Mouse (Mus musculus): ENCODE data around the gene Bmp7. TPM values are rescaled to one million over a fixed set of nuclear protein-coding genes. Genes with fewer than 3 reads are reported as not detected.

Bmp7 gene
- polyA plus RNA-seq, 1 experiment: 1.6 TPM

GRCm38 (mm10) chr2:172900954-172901701, 39.0 kb downstream of the Bmp7 start:
- H3K27ac ChIP-seq (ENCODE audit: insufficient read depth, low read length): no peak overlapping the region
- DNase-seq (ENCODE audit: low read depth in 1 of 2, low spot score in 2 of 2): no peak
- no peak overlapping the region for H3K4me3 ChIP-seq (ENCODE audit: extremely low read depth, insufficient read depth, insufficient read length)
- H3K4me1 ChIP-seq (ENCODE audit: control insufficient read depth, insufficient read depth, insufficient read length): no peaks in the 10 kb centered on the region
- H3K27me3 ChIP-seq (ENCODE audit: control insufficient read depth, insufficient read depth, low read length): no peaks in the 10 kb centered on the region
- 60% methylated on average over 10 of the region's 10 CpGs for WGBS
- TF ChIP-seq POLR2A (IDR thresholded peaks at IDR 0.05; ENCODE audit: low read depth, low read length) (no peak), CTCF (IDR thresholded peaks at IDR 0.05; ENCODE audit: extremely low read depth, insufficient read depth, insufficient read length, insufficient replicate concordance) (no peak)
- H3K36me3 ChIP-seq (ENCODE audit: control insufficient read depth, insufficient read depth, low read length): no peaks in the 10 kb centered on the region

DNA sequence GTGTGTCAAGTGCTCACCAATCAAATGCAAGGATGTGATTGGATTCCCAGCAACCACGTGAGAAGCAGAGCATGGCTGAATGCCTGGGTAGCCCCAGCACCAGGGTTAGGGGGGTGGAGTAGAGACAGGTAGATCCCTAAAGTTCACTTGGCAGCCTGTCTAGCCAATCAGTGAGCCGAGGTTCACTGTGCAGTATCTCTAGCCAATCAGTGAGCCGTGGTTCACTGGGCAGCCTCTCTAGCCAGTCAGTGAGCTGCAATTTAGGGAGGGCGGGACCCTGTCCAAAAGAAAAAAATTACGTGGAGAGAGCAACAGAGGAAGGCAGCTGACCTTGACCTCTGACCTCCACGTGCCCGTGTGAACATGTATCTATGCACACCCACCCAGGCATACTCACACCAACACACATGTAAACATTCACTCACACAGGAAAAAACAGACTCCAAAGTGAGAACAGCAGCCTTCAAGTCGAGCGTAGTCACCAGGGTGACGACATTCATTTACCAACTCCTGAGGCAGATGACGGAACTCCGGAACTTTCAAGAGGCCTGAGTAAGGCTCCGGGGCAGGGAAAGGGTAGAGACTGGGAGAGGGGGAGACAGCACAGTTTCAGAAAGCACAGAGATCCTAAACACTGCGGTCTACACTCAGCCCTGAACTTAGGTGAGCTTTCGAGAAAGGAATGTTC, 50.2 kb downstream of the Bmp7 start:
- no peak for DNase-seq (ENCODE audit: low read depth in 1 of 2, low spot score in 2 of 2)
- Histone ChIP-seq H3K27ac (ENCODE audit: insufficient read depth, low read length) (no peak overlapping the region), H3K36me3 (ENCODE audit: control insufficient read depth, insufficient read depth, low read length) (no peaks in the 10 kb centered on the region), H3K27me3 (ENCODE audit: control insufficient read depth, insufficient read depth, low read length) (no peaks in the 10 kb centered on the region), H3K4me1 (ENCODE audit: control insufficient read depth, insufficient read depth, insufficient read length) (no peaks in the 10 kb centered on the region), H3K4me3 (ENCODE audit: extremely low read depth, insufficient read depth, insufficient read length) (no peak overlapping the region)
- 76% methylated on average over 15 of the region's 15 CpGs for WGBS
- TF ChIP-seq POLR2A (IDR thresholded peaks at IDR 0.05; ENCODE audit: low read depth, low read length) (no peak), CTCF (IDR thresholded peaks at IDR 0.05; ENCODE audit: extremely low read depth, insufficient read depth, insufficient read length, insufficient replicate concordance) (no peak)

DNA sequence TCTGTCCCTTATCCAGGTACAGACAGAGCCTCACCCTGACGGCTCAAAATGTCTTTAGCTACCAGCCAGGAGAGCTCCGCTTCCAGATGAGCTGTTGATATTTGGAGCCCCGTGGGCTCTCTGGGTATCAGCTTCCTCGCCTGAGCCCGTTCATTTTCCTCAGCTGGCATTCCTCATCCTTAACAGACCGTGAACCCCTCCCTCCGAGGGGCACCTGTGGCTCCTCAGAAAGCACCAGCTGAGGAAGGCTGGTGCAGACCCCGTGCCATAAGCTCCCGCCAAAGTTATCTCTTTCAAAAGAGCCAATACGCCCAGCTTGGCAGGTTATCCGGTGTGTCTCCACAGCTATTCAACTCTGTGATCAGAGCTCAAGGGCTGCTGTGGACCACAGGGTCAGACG, 50.9 kb downstream of the Bmp7 start:
- H3K36me3 ChIP-seq (ENCODE audit: control insufficient read depth, insufficient read depth, low read length): no peaks in the 10 kb centered on the region
- no peak overlapping the region for H3K4me3 ChIP-seq (ENCODE audit: extremely low read depth, insufficient read depth, insufficient read length)
- DNase-seq (ENCODE audit: low read depth in 1 of 2, low spot score in 2 of 2): no peak
- H3K4me1 ChIP-seq (ENCODE audit: control insufficient read depth, insufficient read depth, insufficient read length): no peaks in the 10 kb centered on the region
- H3K27me3 ChIP-seq (ENCODE audit: control insufficient read depth, insufficient read depth, low read length): no peaks in the 10 kb centered on the region
- H3K27ac ChIP-seq (ENCODE audit: insufficient read depth, low read length): no peak overlapping the region
- WGBS: 88% methylated on average over 12 of the region's 12 CpGs
- TF ChIP-seq CTCF (IDR thresholded peaks at IDR 0.05; ENCODE audit: extremely low read depth, insufficient read depth, insufficient read length, insufficient replicate concordance) (no peak), POLR2A (IDR thresholded peaks at IDR 0.05; ENCODE audit: low read depth, low read length) (no peak)

DNA sequence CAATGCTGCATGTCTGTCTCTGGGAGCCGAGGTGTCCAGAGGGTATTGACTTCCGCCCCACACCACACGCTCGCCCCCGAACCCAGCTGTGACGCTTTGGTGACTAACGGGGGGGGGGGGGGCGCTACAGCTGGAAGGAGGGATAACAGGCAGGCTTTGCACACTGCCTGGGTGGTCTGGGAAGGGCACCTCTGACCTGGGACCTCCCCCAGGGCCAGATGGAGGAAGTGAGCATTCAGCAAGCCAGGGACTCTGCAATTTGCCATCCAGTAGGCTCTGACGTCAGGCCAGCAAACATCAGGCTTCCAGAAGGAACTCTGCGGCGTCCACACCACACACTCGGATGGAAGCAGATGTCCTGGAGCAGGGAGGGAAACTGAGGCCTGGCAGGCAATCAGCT, 52.0 kb downstream of the Bmp7 start:
- TF ChIP-seq POLR2A (IDR thresholded peaks at IDR 0.05; ENCODE audit: low read depth, low read length) (no peak), CTCF (IDR thresholded peaks at IDR 0.05; ENCODE audit: extremely low read depth, insufficient read depth, insufficient read length, insufficient replicate concordance) (no peak)
- no peak for DNase-seq (ENCODE audit: low read depth in 1 of 2, low spot score in 2 of 2)
- 73% methylated on average over 12 of the region's 12 CpGs for WGBS

DNA sequence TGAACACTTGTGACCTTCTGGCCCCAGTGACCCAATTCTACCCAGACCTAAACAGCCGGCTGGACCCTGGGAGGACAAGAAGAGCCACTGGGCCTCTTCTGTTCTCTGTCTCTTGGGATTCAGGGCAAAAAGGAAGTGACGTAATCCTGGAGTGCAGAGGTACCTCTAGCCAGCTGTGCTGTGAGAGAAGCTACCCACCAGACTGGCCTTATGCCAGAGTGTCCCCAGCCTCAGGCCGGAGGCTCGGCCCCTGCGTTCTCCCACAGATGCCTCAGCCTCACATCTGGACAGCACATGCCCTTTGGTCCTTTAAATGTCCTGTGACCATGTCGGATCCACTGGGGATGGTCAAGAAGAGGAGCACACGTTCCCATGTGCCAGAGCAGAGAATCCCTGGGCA, 54.3 kb downstream of the Bmp7 start:
- WGBS: 74% methylated on average over 7 of the region's 7 CpGs
- TF ChIP-seq POLR2A (IDR thresholded peaks at IDR 0.05; ENCODE audit: low read depth, low read length) (no peak), CTCF (IDR thresholded peaks at IDR 0.05; ENCODE audit: extremely low read depth, insufficient read depth, insufficient read length, insufficient replicate concordance) (no peak)
- Histone ChIP-seq H3K4me3 (ENCODE audit: extremely low read depth, insufficient read depth, insufficient read length) (no peak overlapping the region), H3K27ac (ENCODE audit: insufficient read depth, low read length) (no peak overlapping the region), H3K27me3 (ENCODE audit: control insufficient read depth, insufficient read depth, low read length) (no peaks in the 10 kb centered on the region), H3K4me1 (ENCODE audit: control insufficient read depth, insufficient read depth, insufficient read length) (no peaks in the 10 kb centered on the region), H3K36me3 (ENCODE audit: control insufficient read depth, insufficient read depth, low read length) (no peaks in the 10 kb centered on the region)
- DNase-seq (ENCODE audit: low read depth in 1 of 2, low spot score in 2 of 2): no peak

More for the DNA sequence above, 52.0 kb downstream of the Bmp7 start:
- H3K27me3 ChIP-seq (ENCODE audit: control insufficient read depth, insufficient read depth, low read length): no peaks in the 10 kb centered on the region
- no peaks in the 10 kb centered on the region for H3K36me3 ChIP-seq (ENCODE audit: control insufficient read depth, insufficient read depth, low read length)
- no peak overlapping the region for H3K4me3 ChIP-seq (ENCODE audit: extremely low read depth, insufficient read depth, insufficient read length)
- no peak overlapping the region for H3K27ac ChIP-seq (ENCODE audit: insufficient read depth, low read length)
- no peaks in the 10 kb centered on the region for H3K4me1 ChIP-seq (ENCODE audit: control insufficient read depth, insufficient read depth, insufficient read length)

GRCm38 (mm10) chr2:172884584-172884983, 55.5 kb downstream of the Bmp7 start:
- Histone ChIP-seq H3K4me1 (ENCODE audit: control insufficient read depth, insufficient read depth, insufficient read length) (no peaks in the 10 kb centered on the region), H3K27me3 (ENCODE audit: control insufficient read depth, insufficient read depth, low read length) (no peaks in the 10 kb centered on the region), H3K36me3 (ENCODE audit: control insufficient read depth, insufficient read depth, low read length) (no peaks in the 10 kb centered on the region), H3K27ac (ENCODE audit: insufficient read depth, low read length) (no peak overlapping the region), H3K4me3 (ENCODE audit: extremely low read depth, insufficient read depth, insufficient read length) (no peak overlapping the region)
- WGBS: 92% methylated on average over 6 of the region's 6 CpGs
- TF ChIP-seq POLR2A (IDR thresholded peaks at IDR 0.05; ENCODE audit: low read depth, low read length): no peak
- no peak for TF ChIP-seq CTCF (IDR thresholded peaks at IDR 0.05; ENCODE audit: extremely low read depth, insufficient read depth, insufficient read length, insufficient replicate concordance)
- DNase-seq (ENCODE audit: low read depth in 1 of 2, low spot score in 2 of 2): no peak

DNA sequence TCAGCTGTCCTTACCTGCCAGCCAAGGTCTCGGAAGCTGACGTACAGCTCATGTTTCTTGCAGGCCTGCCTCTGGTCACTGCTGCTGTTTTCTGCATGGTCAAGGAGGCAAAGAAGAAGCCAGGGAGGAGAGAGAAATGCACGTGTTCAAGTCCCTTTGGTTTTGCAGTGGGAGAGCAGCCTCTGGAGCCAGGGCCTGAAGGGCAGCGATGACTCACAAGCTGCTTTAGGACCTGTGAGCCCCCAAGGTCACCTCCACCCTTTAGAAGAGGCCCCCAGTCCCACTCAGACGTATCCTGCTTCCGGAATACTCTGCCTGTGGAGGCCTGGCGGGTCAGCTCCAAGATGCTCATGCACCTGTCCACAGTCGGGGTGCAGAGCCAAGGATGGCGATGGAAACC, 64.9 kb downstream of the Bmp7 start:
- no peak overlapping the region for H3K4me3 ChIP-seq (ENCODE audit: extremely low read depth, insufficient read depth, insufficient read length)
- no peaks in the 10 kb centered on the region for H3K27me3 ChIP-seq (ENCODE audit: control insufficient read depth, insufficient read depth, low read length)
- no peaks in the 10 kb centered on the region for H3K4me1 ChIP-seq (ENCODE audit: control insufficient read depth, insufficient read depth, insufficient read length)
- H3K27ac ChIP-seq (ENCODE audit: insufficient read depth, low read length): no peak overlapping the region
- no peaks in the 10 kb centered on the region for H3K36me3 ChIP-seq (ENCODE audit: control insufficient read depth, insufficient read depth, low read length)
- TF ChIP-seq POLR2A (IDR thresholded peaks at IDR 0.05; ENCODE audit: low read depth, low read length): no peak
- no peak for TF ChIP-seq CTCF (IDR thresholded peaks at IDR 0.05; ENCODE audit: extremely low read depth, insufficient read depth, insufficient read length, insufficient replicate concordance)
- no peak for DNase-seq (ENCODE audit: low read depth in 1 of 2, low spot score in 2 of 2)
- WGBS: 88% methylated on average over 9 of the region's 9 CpGs
